Mouse (Mus musculus) liver, embryonic 11.5 days (tissue): ENCODE data around the gene Mpv17. TPM values are rescaled to one million over a fixed set of nuclear protein-coding genes. Genes with fewer than 3 reads are reported as not detected.
A peak's percentile ranks its signal among the peaks of the same experiment; 100 is the strongest.

Source experiments
- ATAC-seq: fragments of 200-750 bp; cut with Nextera tagmentation; replicated peaks from 2 replicates; pipeline ENCODE4 v1.8.0; 2017; ENCODE audit warnings: moderate number of reproducible peaks, mild to moderate bottlenecking, moderate TSS enrichment, moderate library complexity; ENCODE audit not compliant: low FRiP score
- DNase-seq: peaks from one replicate; pipeline ENCODE4 v3.0.0-alpha.2; 2017; ENCODE audit warnings: low spot score
- H3K27ac ChIP-seq: fragments of 300-500 bp; sonication (generic); 2 replicates; pipeline ENCODE4 v1.5.1; 2014; ENCODE audit warnings: mild to moderate bottlenecking, low read depth, low read length, control low read depth
- H3K27me3 ChIP-seq: fragments of 300-500 bp; sonication (generic); replicated peaks from 2 replicates; pipeline ENCODE4 v1.6.1; 2014; ENCODE audit warnings: low read length, mixed read lengths; ENCODE audit not compliant: control insufficient read depth, insufficient read depth
- H3K36me3 ChIP-seq: fragments of 300-500 bp; sonication (generic); 2 replicates; pipeline ENCODE4 v1.6.1; 2014; ENCODE audit warnings: mild to moderate bottlenecking, low read length, moderate library complexity, mixed read lengths; ENCODE audit not compliant: control insufficient read depth, insufficient read depth
- H3K4me1 ChIP-seq: fragments of 300-500 bp; sonication (generic); replicated peaks from 2 replicates; pipeline ENCODE4 v1.6.1; 2014; ENCODE audit warnings: low read length, mixed read lengths; ENCODE audit not compliant: control insufficient read depth, insufficient read depth
- H3K4me2 ChIP-seq: fragments of 300-500 bp; sonication (generic); 2 replicates; pipeline ENCODE4 v1.6.1; 2014; ENCODE audit warnings: mild to moderate bottlenecking, control low read depth, moderate library complexity
- H3K4me3 ChIP-seq: fragments of 300-500 bp; sonication (generic); 2 replicates; pipeline ENCODE4 v1.5.1; 2014; ENCODE audit warnings: low read depth, low read length, control low read depth
- H3K9ac ChIP-seq: fragments of 300-500 bp; sonication (generic); 2 replicates; pipeline ENCODE4 v1.6.1; 2014; ENCODE audit warnings: low read depth, low read length, control low read depth
- H3K9me3 ChIP-seq: fragments of 300-500 bp; sonication (generic); 2 replicates; pipeline ENCODE4 v1.6.1; 2016; ENCODE audit warnings: low read length, inconsistent platforms, mixed read lengths; ENCODE audit not compliant: control insufficient read depth
- WGBS: fragments of 180-500 bp; shearing (Covaris S2); extraction: QIAGEN DNeasy Blood & Tissue Kit; methylation state at CpG from one replicate; pipeline ENCODE4 v1.1.7; 2014; 5-methylcytosine and 5-hydroxymethylcytosine counted together
- polyA plus RNA-seq: library from polyadenylated mRNA; unstranded; fragments of >200 nt; fragmentation: Nextera tagmentation; extraction: Ambion mirVana; gene quantifications from 2 replicates; pipeline ENCODE4 v1.2.1, GENCODE M21; 2014

Gene Mpv17
- polyA plus RNA-seq, 1 experiment from 2014 or later: 50.4 TPM

- Histone ChIP-seq H3K27ac (peak overlapping the region; percentile 53), H3K27me3 (no peaks in the 10 kb centered on the region), H3K9me3 (no peaks in the 10 kb centered on the region), H3K4me3 (peak overlapping the region; percentile 80), H3K9ac (peak overlapping the region; percentile 74), H3K4me1 (peaks cover 13% of the 10 kb centered on the region), H3K4me2 (peak overlapping the region; percentile 73), H3K36me3 (peaks cover 57% of the 10 kb centered on the region)
- ATAC-seq (peak; percentile 58), DNase-seq (no peak)
- WGBS: 12% methylated on average over 42 of the region's 42 CpGs
Measured at GRCm38 (mm10) chr5:31192045-31192938, 38.2 kb upstream of the Mpv17 start.

GRCm38 (mm10) chr5:31190201-31190600, 36.1 kb upstream of the Mpv17 start:
- whole genome bisulfite sequencing: 92% methylated on average over 9 of the region's 9 CpGs
- H3K36me3 ChIP-seq: peaks cover 41% of the 10 kb centered on the region
- H3K4me1 ChIP-seq: peaks cover 13% of the 10 kb centered on the region
- H3K4me2 ChIP-seq: no peak overlapping the region
- no peak for ATAC-seq
- DNase-seq: no peak
- no peaks in the 10 kb centered on the region for H3K27me3 ChIP-seq
- H3K27ac ChIP-seq: no peak overlapping the region
- no peak overlapping the region for H3K4me3 ChIP-seq
- H3K9ac ChIP-seq: no peak overlapping the region
- H3K9me3 ChIP-seq: no peaks in the 10 kb centered on the region

DNA sequence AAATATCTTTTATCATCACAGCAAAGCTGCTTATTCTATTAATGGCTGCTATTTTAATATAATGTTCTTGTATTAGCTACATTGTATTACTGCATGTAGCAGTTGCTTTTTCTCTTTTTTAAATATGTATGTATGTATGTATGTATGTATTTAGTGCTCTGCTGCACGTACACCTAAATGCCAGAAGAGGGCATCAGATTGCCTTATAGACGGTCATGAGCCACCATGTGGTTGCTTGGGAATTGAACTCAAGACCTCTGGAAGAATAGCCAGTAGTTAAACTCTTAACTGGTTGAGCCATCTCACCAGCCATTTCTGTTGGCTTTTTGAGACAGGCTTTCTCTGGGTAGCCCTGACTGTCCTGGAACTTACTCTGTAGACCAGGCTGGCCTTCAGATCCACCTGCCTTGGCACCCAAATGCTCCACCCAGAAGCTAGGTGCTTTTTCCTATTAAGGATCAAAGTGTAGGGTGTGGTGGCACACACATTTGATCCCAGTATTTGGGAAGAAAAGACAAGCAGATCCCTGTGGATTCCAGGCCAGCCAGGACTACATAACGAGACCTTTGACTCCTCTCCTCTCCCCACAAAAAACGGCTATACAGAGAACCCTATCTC, 34.3 kb upstream of the Mpv17 start:
- H3K36me3 ChIP-seq: peaks cover 36% of the 10 kb centered on the region
- H3K27me3 ChIP-seq: no peaks in the 10 kb centered on the region
- no peak for DNase-seq
- H3K27ac ChIP-seq: no peak overlapping the region
- H3K4me3 ChIP-seq: no peak overlapping the region
- 78% methylated on average over 4 of the region's 4 CpGs for WGBS
- no peak overlapping the region for H3K4me2 ChIP-seq
- H3K9me3 ChIP-seq: no peaks in the 10 kb centered on the region
- no peak overlapping the region for H3K9ac ChIP-seq
- peaks cover 3% of the 10 kb centered on the region for H3K4me1 ChIP-seq
- ATAC-seq: no peak

DNA sequence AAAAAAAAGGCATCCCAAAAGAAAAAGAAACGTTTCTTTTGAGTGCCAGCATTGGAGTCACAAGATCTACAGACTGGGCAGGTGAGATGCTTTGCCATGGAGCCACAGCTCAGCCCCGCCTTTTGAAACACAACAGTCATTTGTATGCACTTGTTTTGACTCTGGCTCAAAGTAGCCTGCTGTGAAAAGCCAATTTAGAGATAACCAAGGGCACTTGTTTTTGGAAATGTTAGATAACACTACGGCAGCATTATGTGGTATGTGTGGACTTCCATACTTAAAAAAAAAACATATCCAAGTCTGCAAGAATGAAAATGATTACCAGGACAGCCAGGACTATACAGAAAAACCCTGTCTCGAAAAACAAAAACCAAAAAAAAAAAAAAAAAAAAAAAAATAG, 29.6 kb upstream of the Mpv17 start:
- no peaks in the 10 kb centered on the region for H3K27me3 ChIP-seq
- peaks cover 6% of the 10 kb centered on the region; the same call in 1 of the 2 replicates for H3K4me1 ChIP-seq
- WGBS: 34% methylated on average over 4 of the region's 4 CpGs
- H3K27ac ChIP-seq: peak overlapping the region; percentile 41; the same call in 1 of the 2 replicates
- H3K9me3 ChIP-seq: no peaks in the 10 kb centered on the region
- no peak overlapping the region for H3K4me3 ChIP-seq
- no peak for DNase-seq
- peak; percentile 66 for ATAC-seq
- H3K36me3 ChIP-seq: peaks cover 16% of the 10 kb centered on the region
- no peak overlapping the region for H3K4me2 ChIP-seq
- no peak overlapping the region for H3K9ac ChIP-seq

- DNase-seq (no peak), ATAC-seq (no peak)
Measured at GRCm38 (mm10) chr5:31181183-31181770, 27.2 kb upstream of the Mpv17 start.

DNA sequence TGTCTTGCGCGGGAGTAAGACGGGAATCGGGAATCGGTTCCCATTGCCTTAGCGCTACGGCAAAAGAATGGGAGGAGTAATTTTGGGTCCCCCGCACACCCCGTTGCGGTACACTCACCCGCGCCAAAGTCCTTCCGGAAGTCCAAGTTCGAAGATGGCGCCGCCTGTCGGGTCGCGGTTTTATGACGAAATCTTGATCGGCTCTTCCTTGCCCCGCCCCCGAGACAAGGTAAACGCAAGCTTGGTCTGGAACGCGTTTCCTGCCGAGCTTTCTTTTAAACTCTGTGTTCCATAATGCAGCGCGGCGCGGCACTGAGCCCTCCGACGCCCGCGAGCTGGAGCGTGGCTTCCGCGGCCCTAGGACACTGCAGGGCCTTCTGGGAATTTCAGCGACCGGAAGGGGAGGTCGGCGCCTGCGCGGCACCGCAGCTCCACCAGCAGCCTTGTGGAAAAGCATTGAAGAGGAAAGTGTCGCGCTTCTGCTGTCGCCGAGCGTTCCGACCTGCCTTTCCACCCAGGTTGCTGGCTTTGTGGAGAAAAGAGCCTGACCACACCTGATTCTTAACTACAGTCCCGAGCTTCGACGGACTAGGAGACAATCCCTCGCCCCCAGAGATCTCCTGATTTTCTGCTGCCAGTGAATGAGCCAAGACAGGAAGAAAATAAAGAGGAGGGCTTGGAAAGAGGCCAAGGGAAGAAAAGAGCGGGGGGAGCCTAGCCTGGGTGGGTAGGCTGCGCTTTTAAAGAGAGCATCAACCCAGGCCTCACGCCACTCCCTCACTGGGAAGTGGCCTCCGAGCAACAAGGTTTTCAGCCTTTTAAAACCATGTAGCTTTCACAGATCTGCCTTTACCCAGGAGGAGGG, 25.9 kb upstream of the Mpv17 start, which contains the start of the genes Gm29609 and Gtf3c2:
Gm29609 (minus strand) TSS at position 146 of the 865 bp plus-strand sequence.
Gtf3c2 (minus strand) TSS at position 379 of the 865 bp plus-strand sequence.
- ATAC-seq: peak; percentile 90
- Histone ChIP-seq H3K9me3 (no peaks in the 10 kb centered on the region), H3K36me3 (no peaks in the 10 kb centered on the region), H3K27ac (peak within 1 kb of the TSS; percentile 99), H3K27me3 (no peaks in the 10 kb centered on the region), H3K4me1 (peaks cover 6% of the 10 kb centered on the region; the same call in 1 of the 2 replicates), H3K4me3 (peak within 1 kb of the TSS; percentile 96), H3K9ac (peak within 1 kb of the TSS; percentile 95), H3K4me2 (peak within 1 kb of the TSS; percentile 91)
- under 1% methylated on average over 59 of the region's 59 CpGs for WGBS
- peak; percentile 97 for DNase-seq

More at GRCm38 (mm10) chr5:31181183-31181770, 27.2 kb upstream of the Mpv17 start:
- Histone ChIP-seq H3K9me3 (no peaks in the 10 kb centered on the region), H3K9ac (no peak overlapping the region), H3K27me3 (no peaks in the 10 kb centered on the region), H3K4me3 (no peak overlapping the region), H3K27ac (no peak overlapping the region), H3K36me3 (no peaks in the 10 kb centered on the region), H3K4me1 (peaks cover 6% of the 10 kb centered on the region; the same call in 1 of the 2 replicates), H3K4me2 (peak overlapping the region; percentile 91)
- 92% methylated on average over 9 of the region's 9 CpGs for WGBS

DNA sequence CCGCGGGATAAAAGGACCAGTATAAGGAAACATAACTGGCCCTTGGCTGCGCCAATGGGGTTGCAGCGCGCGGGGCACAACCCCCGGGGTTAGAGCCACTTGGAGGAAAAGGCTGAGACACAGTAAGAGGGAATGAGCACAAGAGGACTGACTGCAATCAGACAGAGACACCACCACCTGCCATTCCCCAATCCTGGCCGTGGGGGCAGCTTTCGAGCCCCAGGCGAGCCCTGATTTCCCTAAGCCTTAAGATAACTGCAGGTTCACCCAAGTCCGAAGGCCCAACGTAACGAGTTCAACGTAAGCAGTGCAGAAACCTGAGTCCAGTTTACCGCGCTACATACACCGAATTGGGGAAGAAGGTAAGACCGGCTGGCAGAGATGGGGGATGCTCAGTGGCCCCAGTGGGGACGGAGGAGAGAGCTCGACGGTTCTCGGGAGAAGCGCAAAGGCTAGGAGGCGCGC, 25.3 kb upstream of the Mpv17 start:
- Histone ChIP-seq H3K36me3 (no peaks in the 10 kb centered on the region; the same call in 1 of the 2 replicates), H3K4me1 (peaks cover 6% of the 10 kb centered on the region; the same call in 1 of the 2 replicates), H3K27ac (peak overlapping the region; percentile 99), H3K4me2 (peak overlapping the region; percentile 91), H3K4me3 (peak overlapping the region; percentile 96), H3K27me3 (no peaks in the 10 kb centered on the region), H3K9ac (peak overlapping the region; percentile 95), H3K9me3 (no peaks in the 10 kb centered on the region)
- ATAC-seq (peak; percentile 67), DNase-seq (no peak)
- under 1% methylated on average over 25 of the region's 25 CpGs for WGBS

DNA sequence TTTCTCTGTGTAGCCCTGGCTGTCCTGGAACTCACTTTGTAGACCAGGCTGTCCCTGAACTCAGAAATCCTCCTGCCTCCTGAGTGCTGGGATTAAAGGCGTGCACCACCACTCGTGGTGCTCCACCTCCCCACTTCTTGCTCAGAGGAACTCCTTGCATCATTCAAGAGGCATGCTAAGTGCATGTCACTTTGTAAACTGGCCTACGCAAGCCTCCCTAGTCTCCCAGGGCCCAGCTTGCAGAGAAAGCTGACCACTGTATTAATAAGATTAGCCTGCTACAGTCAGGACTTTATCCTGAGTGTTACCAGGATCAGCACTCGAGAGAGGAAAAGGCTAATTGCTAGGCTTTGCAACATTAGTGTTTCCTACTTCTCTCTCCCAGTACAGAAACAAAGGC, 14.6 kb upstream of the Mpv17 start:
- no peak overlapping the region for H3K27ac ChIP-seq
- H3K27me3 ChIP-seq: no peaks in the 10 kb centered on the region
- no peak overlapping the region for H3K9ac ChIP-seq
- no peak overlapping the region for H3K4me2 ChIP-seq
- H3K36me3 ChIP-seq: peaks cover 70% of the 10 kb centered on the region
- H3K9me3 ChIP-seq: no peaks in the 10 kb centered on the region
- ATAC-seq: no peak
- H3K4me1 ChIP-seq: no peaks in the 10 kb centered on the region
- no peak for DNase-seq
- 91% methylated on average over 4 of the region's 4 CpGs for WGBS
- H3K4me3 ChIP-seq: no peak overlapping the region
